Mouse (Mus musculus) liver, embryonic 14.5 days (tissue): ENCODE measurements at regions not wholly inside any gene's neighbourhood (a gene's known extent, or its start where the extent isn't known, plus 50 kb on each side); places are given as distances from the start of the nearest gene placed in this dataset.

Source experiments
- ATAC-seq: fragments of 200-750 bp; cut with Nextera tagmentation; 2 replicates; pipeline ENCODE4 v1.8.0; 2017; ENCODE audit warnings: moderate number of reproducible peaks, mild to moderate bottlenecking, moderate library complexity; ENCODE audit not compliant: insufficient read depth
- DNase-seq, 3 experiments: peaks; one replicate each; pipeline ENCODE4 v3.0.0-alpha.2; 2012 to 2013; ENCODE audit warnings: low read depth in 3 of 3, low spot score in 3 of 3
- H3K27ac ChIP-seq: fragments of 300-500 bp; sonication (generic); 2 replicates; pipeline ENCODE4 v1.5.1; 2014; ENCODE audit warnings: moderate library complexity, mild to moderate bottlenecking, control low read depth, inconsistent platforms
- H3K27me3 ChIP-seq: fragments of 300-500 bp; sonication (generic); 2 replicates; pipeline ENCODE4 v1.6.1; 2014; ENCODE audit warnings: mild to moderate bottlenecking, low read length, moderate library complexity; ENCODE audit not compliant: control insufficient read depth, insufficient read depth
- H3K36me3 ChIP-seq: fragments of 300-500 bp; sonication (generic); replicated peaks from 2 replicates; pipeline ENCODE4 v1.6.1; 2014; ENCODE audit warnings: low read depth; ENCODE audit not compliant: control insufficient read depth, insufficient read depth
- H3K4me1 ChIP-seq, 2 experiments: fragments of 200-500 bp in 1 of 2; fragments of 300-500 bp in 1 of 2; sonication (generic) in 1 of 2; replicated peaks; 2 replicates each; pipeline ENCODE4 v1.6.1; 2012 to 2014; ENCODE audit warnings: antibody characterized with exemption in 1 of 2, inconsistent platforms in 1 of 2, low read length in 1 of 2; ENCODE audit not compliant: control insufficient read depth in 2 of 2, insufficient read depth in 2 of 2
- H3K4me2 ChIP-seq: fragments of 300-500 bp; sonication (generic); 2 replicates; pipeline ENCODE4 v1.6.1; 2014; ENCODE audit warnings: low read depth, mild to moderate bottlenecking, control low read depth, moderate library complexity
- H3K4me3 ChIP-seq, 2 experiments: fragments of 200-500 bp in 1 of 2; fragments of 300-500 bp in 1 of 2; sonication (generic) in 1 of 2; 2 replicates each; pipeline ENCODE4 v1.5.1; 2012 to 2014; ENCODE audit warnings: low read depth in 2 of 2, low read length in 2 of 2, mild to moderate bottlenecking in 2 of 2, control low read depth in 1 of 2, inconsistent platforms in 1 of 2, moderate library complexity in 1 of 2; ENCODE audit not compliant: insufficient read depth in 1 of 2
- H3K9ac ChIP-seq: fragments of 300-500 bp; sonication (generic); replicated peaks from 2 replicates; pipeline ENCODE4 v1.6.1; 2014; ENCODE audit warnings: mild to moderate bottlenecking, control low read depth, moderate library complexity
- H3K9me3 ChIP-seq: fragments of 300-500 bp; sonication (generic); 2 replicates; pipeline ENCODE4 v1.6.1; 2016; ENCODE audit warnings: low read length, mixed read lengths; ENCODE audit not compliant: control insufficient read depth
- CTCF ChIP-seq: IDR thresholded peaks from 2 replicates; pipeline ENCODE4 v1.5.1; 2016; ENCODE audit warnings: antibody characterized with exemption, low read depth, control low read depth
- EP300 ChIP-seq: IDR thresholded peaks from 2 replicates; pipeline ENCODE4 v1.6.1; 2016; ENCODE audit warnings: antibody characterized with exemption, low read depth
- WGBS: fragments of 180-500 bp; shearing (Covaris S2); extraction: QIAGEN DNeasy Blood & Tissue Kit; methylation state at CpG from one replicate; pipeline ENCODE4 v1.1.7; 2014; ENCODE audit not compliant: insufficient replicate concordance; 5-methylcytosine and 5-hydroxymethylcytosine counted together

GRCm38 (mm10) chr11:24226755-24227154 is 148.9 kb downstream of the Bcl11a start:
- Histone ChIP-seq H3K4me2 (no peak overlapping the region), H3K27me3 (no peaks in the 10 kb centered on the region), H3K27ac (no peak overlapping the region), H3K4me1 (no peaks in the 10 kb centered on the region; a peak in 1 of 4 replicates), H3K9ac (no peak overlapping the region), H3K36me3 (no peaks in the 10 kb centered on the region), H3K4me3 (no peak overlapping the region), H3K9me3 (no peaks in the 10 kb centered on the region)
- ATAC-seq (no peak), DNase-seq (no peak)
- TF ChIP-seq EP300 (no peak), CTCF (no peak)
- WGBS, result 9% methylated on average over 3 of the region's 3 CpGs

GRCm38 (mm10) chr11:24233376-24233775 is 155.5 kb downstream of the Bcl11a start:
- H3K27me3 ChIP-seq, result no peaks in the 10 kb centered on the region
- no peaks in the 10 kb centered on the region for H3K36me3 ChIP-seq
- no peak for ATAC-seq
- no peak overlapping the region for H3K4me2 ChIP-seq
- no peaks in the 10 kb centered on the region for H3K9me3 ChIP-seq
- no peaks in the 10 kb centered on the region for H3K4me1 ChIP-seq
- no peak for DNase-seq
- no peak overlapping the region for H3K9ac ChIP-seq
- whole genome bisulfite sequencing, result 69% methylated on average over 11 of the region's 11 CpGs
- H3K4me3 ChIP-seq, result no peak overlapping the region
- H3K27ac ChIP-seq, result no peak overlapping the region
- TF ChIP-seq CTCF (no peak), EP300 (no peak)

GRCm38 (mm10) chr11:24233821-24234220 is 156.0 kb downstream of the Bcl11a start:
- H3K36me3 ChIP-seq, result no peaks in the 10 kb centered on the region
- no peak overlapping the region for H3K9ac ChIP-seq
- no peak for ATAC-seq
- 66% methylated on average over 9 of the region's 9 CpGs for WGBS
- no peaks in the 10 kb centered on the region for H3K9me3 ChIP-seq
- no peak overlapping the region for H3K27ac ChIP-seq
- no peaks in the 10 kb centered on the region for H3K27me3 ChIP-seq
- no peak for DNase-seq
- no peaks in the 10 kb centered on the region for H3K4me1 ChIP-seq
- no peak overlapping the region for H3K4me3 ChIP-seq
- TF ChIP-seq CTCF (no peak), EP300 (no peak)
- H3K4me2 ChIP-seq, result no peak overlapping the region

- H3K27ac ChIP-seq, result no peak overlapping the region
- DNase-seq, result no peak
- no peaks in the 10 kb centered on the region for H3K9me3 ChIP-seq
- WGBS, result 58% methylated on average over 3 of the region's 3 CpGs
- no peaks in the 10 kb centered on the region for H3K27me3 ChIP-seq
- TF ChIP-seq EP300 (no peak), CTCF (no peak)
- no peaks in the 10 kb centered on the region for H3K36me3 ChIP-seq
- H3K4me1 ChIP-seq, result no peaks in the 10 kb centered on the region
- no peak overlapping the region for H3K4me3 ChIP-seq
- no peak overlapping the region for H3K4me2 ChIP-seq
- no peak for ATAC-seq
- H3K9ac ChIP-seq, result no peak overlapping the region
Observed at GRCm38 (mm10) chr11:24234422-24234821, 156.6 kb downstream of the Bcl11a start.

- TF ChIP-seq EP300 (no peak), CTCF (no peak)
- Histone ChIP-seq H3K4me2 (no peak overlapping the region), H3K4me1 (no peaks in the 10 kb centered on the region), H3K9ac (no peak overlapping the region), H3K36me3 (no peaks in the 10 kb centered on the region), H3K27ac (no peak overlapping the region), H3K9me3 (no peaks in the 10 kb centered on the region), H3K4me3 (no peak overlapping the region), H3K27me3 (no peaks in the 10 kb centered on the region)
- ATAC-seq (no peak), DNase-seq (no peak)
- 47% methylated on average over 4 of the region's 4 CpGs for WGBS
Observed at GRCm38 (mm10) chr11:24235326-24235725, 157.5 kb downstream of the Bcl11a start.
